Mouse (Mus musculus) mammary gland, adult 2 months (tissue): ENCODE results near the gene Tmx2. TPM values are rescaled to one million over a fixed set of nuclear protein-coding genes. Genes with fewer than 3 reads are reported as not detected.

Experiments
- polyA plus RNA-seq: library from polyadenylated mRNA; depleted of rRNA; stranded (reverse); fragments of >200 nt; gene quantifications from 2 replicates; pipeline ENCODE4 v1.2.3, GENCODE M21; 2012; ENCODE audit warnings: low replicate concordance; rRNA removed

The Tmx2 gene
- 50.7 and 78.8 TPM in 2 replicates for polyA plus RNA-seq

GRCm38 (mm10) chr2:84679016-84679415, at the start of gene Tmx2:
TSS of gene Tmx2 (minus strand) at chr2:84679140.

GRCm38 (mm10) chr2:84727172-84727858, 48.4 kb upstream of the Tmx2 start, which contains the start of gene Clp1:
TSS of gene Clp1 (minus strand) at chr2:84727350.

DNA sequence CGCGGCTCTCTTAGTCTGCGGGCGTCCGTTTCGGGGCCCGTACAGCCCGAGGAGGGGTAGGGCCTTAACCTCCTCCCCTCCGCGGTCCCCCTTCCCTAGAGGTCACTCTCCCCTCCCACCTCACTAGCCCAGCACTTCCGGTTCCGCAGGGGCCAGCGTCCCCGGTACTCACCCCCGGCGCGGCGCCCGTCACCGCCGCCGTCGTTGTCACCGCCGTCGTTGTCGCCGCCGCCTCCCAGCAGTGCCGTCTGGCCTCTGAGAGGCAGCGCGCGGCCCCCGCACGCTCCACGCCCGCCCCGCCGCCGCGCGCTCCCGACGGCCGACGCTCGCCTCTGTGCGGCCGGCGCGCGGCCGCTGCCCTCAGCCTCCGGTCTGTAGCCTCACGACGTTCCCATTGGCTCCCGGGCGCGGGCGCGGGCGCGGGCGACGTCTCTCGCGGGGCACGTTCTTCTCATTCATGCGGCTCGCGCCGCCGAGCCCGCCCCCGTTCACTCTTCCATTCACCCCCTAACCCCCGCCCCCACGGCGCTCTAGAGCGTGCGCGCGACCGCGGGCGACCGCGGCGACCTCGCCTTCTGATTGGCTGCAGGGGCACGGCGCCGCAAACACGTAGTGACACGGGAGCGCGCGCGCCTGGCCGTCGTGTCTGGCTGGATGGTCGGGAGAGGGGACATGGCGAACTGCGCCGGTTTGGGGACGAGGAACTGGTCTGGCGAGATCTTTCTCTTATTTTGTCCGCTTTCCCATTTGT, 36.0 kb upstream of the Tmx2 start, which contains the start of gene Zdhhc5:
Zdhhc5 (minus strand) TSS at position 370 of the 751 bp plus-strand sequence.

GRCm38 (mm10) chr2:84677968-84678880, 716 bp downstream of the Tmx2 start, which contains the start of the genes Gm28635 and Med19:
TSS of gene Gm28635 (minus strand) at chr2:84678041.
TSS of gene Med19 (plus strand) at chr2:84678402.

GRCm38 (mm10) chr2:84670569-84670933, 8.4 kb downstream of the Tmx2 start, which contains the start of gene Selenoh:
TSS of gene Selenoh (minus strand) at chr2:84670770.

DNA sequence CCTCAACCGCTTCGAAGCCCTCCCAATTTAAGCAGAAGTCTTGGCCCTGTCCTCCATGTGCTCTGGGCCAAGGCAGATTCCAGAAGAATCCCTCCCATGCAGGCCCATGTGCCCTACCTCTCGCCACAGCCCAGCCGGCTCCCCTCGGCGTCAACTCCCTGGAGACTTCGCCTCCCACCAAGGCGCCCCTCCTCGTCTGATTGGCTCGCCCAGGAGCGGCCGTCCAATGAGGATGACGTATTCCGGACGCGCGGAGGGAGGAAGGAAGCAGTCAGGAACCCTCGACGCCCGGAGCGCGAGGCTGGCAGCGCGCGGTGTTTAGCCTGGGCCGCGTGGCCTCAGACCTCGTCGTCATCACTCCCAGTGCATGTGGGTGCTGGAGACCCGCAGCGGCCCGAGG, 20.1 kb downstream of the Tmx2 start, which contains the start of gene Btbd18:
Btbd18 (plus strand) TSS at position 274 of the 400 bp plus-strand sequence.

DNA sequence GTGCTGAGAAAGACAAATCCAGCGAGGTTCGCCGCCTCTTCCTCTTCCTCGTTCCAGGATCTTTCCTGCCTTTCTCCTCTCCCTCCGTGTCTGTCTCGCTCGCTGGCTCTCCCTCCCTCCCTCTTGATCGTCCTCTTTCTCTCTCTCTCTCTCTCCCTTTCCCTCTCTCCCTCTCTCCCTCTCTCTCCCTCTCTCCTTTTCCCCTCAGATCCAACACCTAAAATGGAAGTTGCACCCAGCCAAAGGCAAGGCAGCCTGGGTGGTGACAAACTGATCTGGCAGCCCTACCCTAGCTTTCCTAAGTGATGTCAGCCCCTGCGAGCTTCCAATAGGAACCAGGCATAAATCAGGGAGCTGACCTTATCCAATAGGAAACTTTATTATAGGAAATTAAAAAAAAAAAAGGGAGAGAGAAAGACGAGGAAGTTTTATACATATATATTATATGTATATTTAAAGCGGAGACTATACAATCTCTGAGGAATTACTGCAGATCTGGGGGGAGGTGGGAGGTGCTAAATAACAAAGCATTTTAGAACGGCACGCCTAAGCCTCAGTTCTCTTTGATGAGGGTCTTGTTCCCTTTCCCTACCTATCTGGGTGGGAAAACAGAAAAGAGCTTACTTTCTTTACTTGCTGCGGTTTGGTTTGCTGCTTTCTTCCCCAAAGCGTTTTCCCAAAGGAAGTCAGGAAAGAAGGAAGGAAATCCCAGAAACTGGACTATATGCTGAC, 28.3 kb downstream of the Tmx2 start, which contains the start of gene Ctnnd1:
Ctnnd1 (minus strand) TSS at position 302 of the 732 bp plus-strand sequence.

Other genes with a start within 250 kb of the Tmx2 start
- 2.3 and 8.7 TPM in 2 replicates for gene Tfpi, start 202.4 kb downstream of the Tmx2 start, polyA plus RNA-seq
- gene Ctnnd1, start 28.4 kb downstream of the Tmx2 start, polyA plus RNA-seq, result 27.4 and 52.9 TPM in 2 replicates
- not detected in 2 replicates for gene Btbd18, start 20.1 kb downstream of the Tmx2 start, polyA plus RNA-seq
- gene Selenoh, start 8.4 kb downstream of the Tmx2 start, polyA plus RNA-seq, result 29.8 and 68.7 TPM in 2 replicates
- gene Gm28635, start 1.1 kb downstream of the Tmx2 start, polyA plus RNA-seq, result not detected in 2 replicates
- gene Med19, start 738 bp downstream of the Tmx2 start, polyA plus RNA-seq, result 8.2 and 8.9 TPM in 2 replicates
- 40.8 and 51.4 TPM in 2 replicates for gene Zdhhc5, start 36.0 kb upstream of the Tmx2 start, polyA plus RNA-seq
- 8.7 and 13.1 TPM in 2 replicates for gene Clp1, start 48.2 kb upstream of the Tmx2 start, polyA plus RNA-seq
- 9.9 and 12.8 TPM in 2 replicates for gene Ypel4, start 54.9 kb upstream of the Tmx2 start, polyA plus RNA-seq
- 2.1 and 3.1 TPM in 2 replicates for gene Gm19426, start 64.5 kb upstream of the Tmx2 start, polyA plus RNA-seq
- 611 and 890 TPM in 2 replicates for gene Serping1, start 96.3 kb upstream of the Tmx2 start, polyA plus RNA-seq
- 26.8 and 39.4 TPM in 2 replicates for gene Ube2l6, start 119.7 kb upstream of the Tmx2 start, polyA plus RNA-seq
- gene Smtnl1, start 143.5 kb upstream of the Tmx2 start, polyA plus RNA-seq, result 8.6 TPM in 1 of 2 replicates, not detected in the other
- 22.0 and 45.6 TPM in 2 replicates for gene Timm10, start 147.9 kb upstream of the Tmx2 start, polyA plus RNA-seq
- 51.6 and 66.7 TPM in 2 replicates for gene Slc43a1, start 159.7 kb upstream of the Tmx2 start, polyA plus RNA-seq
- 11.3 and 38.0 TPM in 2 replicates for gene Rtn4rl2, start 207.6 kb upstream of the Tmx2 start, polyA plus RNA-seq